Comparison of ENCODE assay signal across 9 mouse cellular contexts in the genomic region with DNA sequence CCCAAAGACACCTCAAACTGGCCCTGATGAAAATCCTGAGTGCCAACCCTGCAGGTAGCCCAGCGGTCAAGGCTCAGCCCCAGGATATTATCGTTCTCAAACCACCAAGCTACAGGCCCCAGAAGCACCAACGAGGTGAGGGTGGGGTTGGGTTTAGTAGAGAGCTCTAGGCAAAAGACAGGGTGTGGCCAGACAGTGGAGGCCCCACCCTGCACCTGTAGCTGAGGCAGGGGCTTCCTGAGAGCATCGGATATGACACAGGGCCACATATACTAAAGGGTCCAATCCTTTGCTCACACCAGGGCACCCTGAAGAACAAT. TPM values are rescaled to one million over a fixed set of nuclear protein-coding genes. Genes with fewer than 3 reads are reported as not detected.
DNase-seq lines count a peak whose midpoint lies in the region; ATAC-seq and TF ChIP-seq lines count a peak whose summit lies in the region.
"Had no signal": no experiment of that assay in that cellular context is flagged by ENCODE, and none has a peak within 500 bp of the region (broad histone marks: within the 10 kb centered on the region; RNA-seq: fewer than 3 reads in every experiment).

No protein-coding gene starts in this region.

- peak overlapping the region; percentile 66; the same call in 1 of the 2 replicates for H3K9ac ChIP-seq in embryonic facial prominence, embryonic 13.5 days
- H3K9ac ChIP-seq in limb, embryonic 12.5 days (replicated peaks), result peak overlapping the region; percentile 60

- peaks cover 92% of the 10 kb centered on the region for H3K4me1 ChIP-seq in embryonic facial prominence, embryonic 13.5 days
- peaks cover 75% of the 10 kb centered on the region for H3K4me1 ChIP-seq in limb, embryonic 12.5 days (replicated peaks)
- peaks cover 55% of the 10 kb centered on the region for H3K4me1 ChIP-seq in small intestine, adult 2 months (ENCODE audit: control insufficient read depth, insufficient read depth, insufficient read length, low read length)

- DNase-seq in layer of hippocampus, adult 2 months (ENCODE audit: low spot score in 2 of 2), result no peak
- DNase-seq in layer of hippocampus, adult 9-10 months (ENCODE audit: low spot score), result no peak
- DNase-seq in frontal cortex, postnatal 25 days (ENCODE audit: low spot score in 2 of 2), result no peak
- DNase-seq in ovary, postnatal 36 days (ENCODE audit: low spot score), result no peak
- DNase-seq in embryo, embryonic 10 days (ENCODE audit: low spot score), result no peak

- H3K4me2 ChIP-seq in embryonic facial prominence, embryonic 13.5 days, result peak overlapping the region; percentile 99
- peak overlapping the region; percentile 38 for H3K4me2 ChIP-seq in limb, embryonic 12.5 days

- no peak for TF ChIP-seq CTCF in layer of hippocampus, adult 2 months (conservative IDR thresholded peaks at IDR 0.05)
- TF ChIP-seq CTCF in small intestine, adult 2 months (IDR thresholded peaks at IDR 0.05; ENCODE audit: extremely low read depth, insufficient read length, insufficient replicate concordance, low read depth, low read length), result no peak

- 31% methylated on average over 4 of the region's 4 CpGs for WGBS in embryonic facial prominence, embryonic 13.5 days
- WGBS in limb, embryonic 12.5 days, result 40% methylated on average over 4 of the region's 4 CpGs
- 26% methylated on average over 4 of the region's 4 CpGs for WGBS in small intestine, adult 2 months

- no peak for ATAC-seq in embryonic facial prominence, embryonic 13.5 days (ENCODE audit: insufficient number of reproducible peaks, insufficient read depth, low FRiP score, low TSS enrichment, low read depth)
- ATAC-seq in limb, embryonic 12.5 days (ENCODE audit: insufficient number of reproducible peaks, insufficient read depth, low FRiP score, low TSS enrichment, low read depth), result no peak

- H3K9me3 ChIP-seq in embryonic facial prominence, embryonic 13.5 days, result no peaks in the 10 kb centered on the region
- H3K9me3 ChIP-seq in limb, embryonic 12.5 days, result no peaks in the 10 kb centered on the region

- no peak for TF ChIP-seq POLR2A in small intestine, adult 2 months (IDR thresholded peaks at IDR 0.05; ENCODE audit: low read depth, low read length)

- peaks cover 39% of the 10 kb centered on the region for H3K36me3 ChIP-seq in embryonic facial prominence, embryonic 13.5 days
- peaks cover 45% of the 10 kb centered on the region for H3K36me3 ChIP-seq in limb, embryonic 12.5 days
- peaks cover 4% of the 10 kb centered on the region for H3K36me3 ChIP-seq in small intestine, adult 2 months (ENCODE audit: control insufficient read depth, insufficient read depth, low read length)

- no peaks in the 10 kb centered on the region for H3K27me3 ChIP-seq in embryonic facial prominence, embryonic 13.5 days
- no peaks in the 10 kb centered on the region for H3K27me3 ChIP-seq in limb, embryonic 12.5 days
- H3K27me3 ChIP-seq in small intestine, adult 2 months (ENCODE audit: control insufficient read depth, insufficient read depth, low read length), result no peaks in the 10 kb centered on the region

- H3K27ac ChIP-seq in layer of hippocampus, adult 2 months, result peak overlapping the region; percentile 92
- H3K27ac ChIP-seq in embryonic facial prominence, embryonic 13.5 days, result peak overlapping the region; percentile 91
- peak overlapping the region; percentile 94; the same call in 1 of the 2 replicates for H3K27ac ChIP-seq in limb, embryonic 12.5 days
- peak overlapping the region; percentile 54 for H3K27ac ChIP-seq in small intestine, adult 2 months (ENCODE audit: insufficient read depth, low read depth, low read length)

- H3K4me3 ChIP-seq in layer of hippocampus, adult 2 months, result peak overlapping the region; percentile 13; the same call in 1 of the 2 replicates
- no peak overlapping the region for H3K4me3 ChIP-seq in embryonic facial prominence, embryonic 13.5 days
- H3K4me3 ChIP-seq in limb, embryonic 12.5 days (replicated peaks), result no peak overlapping the region
- H3K4me3 ChIP-seq in small intestine, adult 2 months (ENCODE audit: low read depth, low read length), result peak overlapping the region; percentile 24; the same call in 1 of the 2 replicates
- H3K4me3 ChIP-seq: myocyte had no signal

RNA-seq across cellular contexts. Expression of a gene that starts 5.8 kb away (rescaled TPM):
- total RNA-seq in layer of hippocampus, adult 2 months (2021), result 100 to 1,000 TPM; 208 to 222 TPM
- 446 and 470 TPM in 2 replicates for polyA plus RNA-seq in embryonic facial prominence, embryonic 13.5 days (2015; fragmentation: Nextera tagmentation; extraction: Ambion mirVana)
- 400 and 416 TPM in 2 replicates for polyA plus RNA-seq in limb, embryonic 12.5 days (2016; fragmentation: Nextera tagmentation; extraction: Ambion mirVana)
- polyA plus RNA-seq in small intestine, adult 2 months (2012; rRNA removed), result 264 and 501 TPM in 2 replicates

RNA-seq across cellular contexts. Expression of a gene that starts 20.3 kb away (rescaled TPM):
- total RNA-seq in layer of hippocampus, adult 2 months (2021), result 1 to 10 TPM; 1.9 to 2.2 TPM
- polyA plus RNA-seq in embryonic facial prominence, embryonic 13.5 days (2015; fragmentation: Nextera tagmentation; extraction: Ambion mirVana), result 8.4 and 8.6 TPM in 2 replicates
- 8.1 and 9.1 TPM in 2 replicates for polyA plus RNA-seq in limb, embryonic 12.5 days (2016; fragmentation: Nextera tagmentation; extraction: Ambion mirVana)
- polyA plus RNA-seq in small intestine, adult 2 months (2012; rRNA removed), result 33.5 and 55.4 TPM in 2 replicates

RNA-seq across cellular contexts. Expression of a gene that starts 40.0 kb away (rescaled TPM):
- 10 to 100 TPM; 55.7 to 65.0 TPM for total RNA-seq in layer of hippocampus, adult 2 months (2021)
- 3.4 and 4.1 TPM in 2 replicates for polyA plus RNA-seq in embryonic facial prominence, embryonic 13.5 days (2015; fragmentation: Nextera tagmentation; extraction: Ambion mirVana)
- 3.5 and 5.0 TPM in 2 replicates for polyA plus RNA-seq in limb, embryonic 12.5 days (2016; fragmentation: Nextera tagmentation; extraction: Ambion mirVana)
- 2.8 and 48.7 TPM in 2 replicates for polyA plus RNA-seq in small intestine, adult 2 months (2012; rRNA removed)

RNA-seq across cellular contexts. Expression of a gene that starts 41.9 kb away (rescaled TPM):
- total RNA-seq in layer of hippocampus, adult 2 months (2021), result 10 to 100 TPM; 13.7 to 15.2 TPM
- polyA plus RNA-seq in embryonic facial prominence, embryonic 13.5 days (2015; fragmentation: Nextera tagmentation; extraction: Ambion mirVana), result 39.3 and 54.2 TPM in 2 replicates
- polyA plus RNA-seq in limb, embryonic 12.5 days (2016; fragmentation: Nextera tagmentation; extraction: Ambion mirVana), result 38.5 and 40.2 TPM in 2 replicates
- polyA plus RNA-seq in small intestine, adult 2 months (2012; rRNA removed), result 33.2 and 55.4 TPM in 2 replicates

RNA-seq across cellular contexts. Expression of a gene that starts 48.8 kb away (rescaled TPM):
- total RNA-seq in layer of hippocampus, adult 2 months (2021), result 1 to 10 TPM; 2.0 to 2.1 TPM
- polyA plus RNA-seq in embryonic facial prominence, embryonic 13.5 days (2015; fragmentation: Nextera tagmentation; extraction: Ambion mirVana), result 1.6 and 2.8 TPM in 2 replicates
- 1.3 and 1.4 TPM in 2 replicates for polyA plus RNA-seq in limb, embryonic 12.5 days (2016; fragmentation: Nextera tagmentation; extraction: Ambion mirVana)
- 0.52 and 0.89 TPM in 2 replicates for polyA plus RNA-seq in small intestine, adult 2 months (2012; rRNA removed)

Comparison
In these comparisons a context has a peak if more than half of its experiments do, and no peak if none do; other contexts are left out.
1. H3K4me3 ChIP-seq: peak in layer of hippocampus, adult 2 months (single experiment) and small intestine, adult 2 months (single experiment); none in embryonic facial prominence, embryonic 13.5 days (single experiment) and limb, embryonic 12.5 days (single experiment).
2. Peak in every context shown above with its lines, with median percentiles within 50 percentile points of each other: H3K27ac ChIP-seq.